Mouse (Mus musculus) neural tube, embryonic 14.5 days (tissue): ENCODE results near the gene Carhsp1. TPM values are rescaled to one million over a fixed set of nuclear protein-coding genes. Genes with fewer than 3 reads are reported as not detected.

ENCODE experiments used
- ATAC-seq: fragments of 200-750 bp; cut with Nextera tagmentation; 2 replicates; pipeline ENCODE4 v1.8.0; 2017; ENCODE audit warnings: low read depth, mild to moderate bottlenecking, moderate TSS enrichment, moderate library complexity
- H3K27ac ChIP-seq: fragments of 300-500 bp; sonication (generic); 2 replicates; pipeline ENCODE4 v1.5.1; 2014; ENCODE audit warnings: low read depth, mild to moderate bottlenecking, control low read depth, low read length, moderate library complexity, mixed read lengths
- H3K27me3 ChIP-seq: fragments of 300-500 bp; sonication (generic); 2 replicates; pipeline ENCODE4 v1.6.1; 2014; ENCODE audit warnings: low read length; ENCODE audit not compliant: control insufficient read depth, insufficient read depth
- H3K36me3 ChIP-seq: fragments of 300-500 bp; sonication (generic); 2 replicates; pipeline ENCODE4 v1.6.1; 2014; ENCODE audit warnings: low read length, mixed read lengths; ENCODE audit not compliant: control insufficient read depth, insufficient read depth
- H3K4me1 ChIP-seq: fragments of 300-500 bp; sonication (generic); 2 replicates; pipeline ENCODE4 v1.6.1; 2014; ENCODE audit warnings: low read length; ENCODE audit not compliant: control insufficient read depth, insufficient read depth
- H3K4me2 ChIP-seq: fragments of 300-500 bp; sonication (generic); 2 replicates; pipeline ENCODE4 v1.6.1; 2014; ENCODE audit warnings: mild to moderate bottlenecking, low read depth, low read length, control low read depth
- H3K4me3 ChIP-seq: fragments of 300-500 bp; sonication (generic); 2 replicates; pipeline ENCODE4 v1.5.1; 2014; ENCODE audit warnings: low read depth, low read length, control low read depth, mixed read lengths
- H3K9ac ChIP-seq: fragments of 300-500 bp; sonication (generic); replicated peaks from 2 replicates; pipeline ENCODE4 v1.6.1; 2014; ENCODE audit warnings: low read depth, mild to moderate bottlenecking, control low read depth, low read length, mixed read lengths
- H3K9me3 ChIP-seq: fragments of 300-500 bp; sonication (generic); 2 replicates; pipeline ENCODE4 v1.6.1; 2016; ENCODE audit warnings: low read length; ENCODE audit not compliant: control insufficient read depth
- WGBS: fragments of 180-500 bp; shearing (Covaris S2); extraction: QIAGEN DNeasy Blood & Tissue Kit; methylation state at CpG from one replicate; pipeline ENCODE4 v1.1.7; 2014; 5-methylcytosine and 5-hydroxymethylcytosine counted together
- polyA plus RNA-seq: library from polyadenylated mRNA; unstranded; fragments of >200 nt; fragmentation: Nextera tagmentation; extraction: Ambion mirVana; gene quantifications from 2 replicates; pipeline ENCODE4 v1.2.1, GENCODE M21; 2014

The Carhsp1 gene
- polyA plus RNA-seq, 1 experiment from 2014 or later, result 58.5 TPM

- H3K9me3 ChIP-seq, result no peaks in the 10 kb centered on the region
- H3K27me3 ChIP-seq, result no peaks in the 10 kb centered on the region
- H3K9ac ChIP-seq, result no peak overlapping the region
- H3K27ac ChIP-seq, result no peak overlapping the region
- peaks cover 15% of the 10 kb centered on the region for H3K4me1 ChIP-seq
- no peak for ATAC-seq
- WGBS, result 94% methylated on average over 11 of the region's 11 CpGs
- no peak overlapping the region for H3K4me2 ChIP-seq
- H3K4me3 ChIP-seq, result no peak overlapping the region
- peaks cover 12% of the 10 kb centered on the region; the same call in 1 of the 2 replicates for H3K36me3 ChIP-seq
Measured at GRCm38 (mm10) chr16:8639466-8640191, 32.3 kb downstream of the Carhsp1 start.

GRCm38 (mm10) chr16:8638131-8638530, 33.8 kb downstream of the Carhsp1 start:
- no peaks in the 10 kb centered on the region for H3K27me3 ChIP-seq
- ATAC-seq, result no peak
- 0 out of 2 replicates have a peak, but pooled peaks cover 3% of the 10 kb centered on the region for H3K36me3 ChIP-seq
- peaks cover 15% of the 10 kb centered on the region for H3K4me1 ChIP-seq
- H3K9ac ChIP-seq, result peak overlapping the region; percentile 55
- peak overlapping the region; percentile 81 for H3K4me2 ChIP-seq
- WGBS, result 57% methylated on average over 7 of the region's 7 CpGs
- no peaks in the 10 kb centered on the region for H3K9me3 ChIP-seq
- H3K27ac ChIP-seq, result peak overlapping the region; percentile 56; the same call in 1 of the 2 replicates
- H3K4me3 ChIP-seq, result peak overlapping the region; percentile 64

- peak within 1 kb of the TSS; percentile 72 for H3K27ac ChIP-seq
- H3K9me3 ChIP-seq, result no peaks in the 10 kb centered on the region
- peak within 1 kb of the TSS; percentile 64 for H3K4me3 ChIP-seq
- H3K27me3 ChIP-seq, result no peaks in the 10 kb centered on the region
- peak within 1 kb of the TSS; percentile 81 for H3K4me2 ChIP-seq
- H3K9ac ChIP-seq, result peak within 1 kb of the TSS; percentile 64
- peaks cover 15% of the 10 kb centered on the region for H3K4me1 ChIP-seq
- under 1% methylated on average over 59 of the region's 59 CpGs for WGBS
- ATAC-seq, result peak; percentile 94
- H3K36me3 ChIP-seq, result no peaks in the 10 kb centered on the region
Measured at GRCm38 (mm10) chr16:8637217-8638051, 34.5 kb downstream of the Carhsp1 start, which contains the start of the genes Pmm2 and Tmem186. Pmm2 (plus strand) TSS chr16:8637674. Tmem186 (minus strand) TSS chr16:8637712.

GRCm38 (mm10) chr16:8636867-8637216, 35.1 kb downstream of the Carhsp1 start:
- peak; percentile 25 for ATAC-seq
- peaks cover 15% of the 10 kb centered on the region for H3K4me1 ChIP-seq
- peak overlapping the region; percentile 81 for H3K4me2 ChIP-seq
- peak overlapping the region; percentile 72 for H3K27ac ChIP-seq
- H3K9ac ChIP-seq, result peak overlapping the region; percentile 64
- H3K4me3 ChIP-seq, result peak overlapping the region; percentile 64
- no peaks in the 10 kb centered on the region for H3K36me3 ChIP-seq
- H3K27me3 ChIP-seq, result no peaks in the 10 kb centered on the region
- WGBS, result under 1% methylated on average over 13 of the region's 13 CpGs
- H3K9me3 ChIP-seq, result no peaks in the 10 kb centered on the region

GRCm38 (mm10) chr16:8631428-8631827, 40.5 kb downstream of the Carhsp1 start:
- 95% methylated on average over 5 of the region's 5 CpGs for WGBS
- H3K4me1 ChIP-seq, result peaks cover 7% of the 10 kb centered on the region
- no peak overlapping the region for H3K27ac ChIP-seq
- H3K36me3 ChIP-seq, result no peaks in the 10 kb centered on the region
- no peak for ATAC-seq
- H3K27me3 ChIP-seq, result no peaks in the 10 kb centered on the region
- no peak overlapping the region for H3K4me2 ChIP-seq
- no peak overlapping the region for H3K4me3 ChIP-seq
- no peak overlapping the region for H3K9ac ChIP-seq
- H3K9me3 ChIP-seq, result no peaks in the 10 kb centered on the region

- Histone ChIP-seq H3K4me3 (no peak overlapping the region), H3K27ac (no peak overlapping the region), H3K4me1 (no peaks in the 10 kb centered on the region), H3K9ac (no peak overlapping the region), H3K27me3 (no peaks in the 10 kb centered on the region), H3K36me3 (no peaks in the 10 kb centered on the region), H3K4me2 (no peak overlapping the region), H3K9me3 (no peaks in the 10 kb centered on the region)
- ATAC-seq, result no peak
- WGBS, result 85% methylated on average over 2 of the region's 2 CpGs
Measured at GRCm38 (mm10) chr16:8630419-8630818, 41.5 kb downstream of the Carhsp1 start.

GRCm38 (mm10) chr16:8620315-8621115, 51.4 kb downstream of the Carhsp1 start:
- H3K27me3 ChIP-seq, result no peaks in the 10 kb centered on the region
- H3K9me3 ChIP-seq, result no peaks in the 10 kb centered on the region
- H3K4me1 ChIP-seq, result no peaks in the 10 kb centered on the region
- H3K4me2 ChIP-seq, result no peak overlapping the region
- no peak overlapping the region for H3K4me3 ChIP-seq
- WGBS, result 76% methylated on average over 16 of the region's 16 CpGs
- no peak overlapping the region for H3K27ac ChIP-seq
- no peak for ATAC-seq
- H3K36me3 ChIP-seq, result peaks cover 23% of the 10 kb centered on the region; the same call in 1 of the 2 replicates
- no peak overlapping the region for H3K9ac ChIP-seq

- Histone ChIP-seq H3K27ac (no peak overlapping the region), H3K36me3 (peaks cover 23% of the 10 kb centered on the region; the same call in 1 of the 2 replicates), H3K4me3 (no peak overlapping the region), H3K9me3 (no peaks in the 10 kb centered on the region), H3K9ac (no peak overlapping the region), H3K4me1 (no peaks in the 10 kb centered on the region), H3K4me2 (no peak overlapping the region), H3K27me3 (no peaks in the 10 kb centered on the region)
- 12% methylated on average over 10 of the region's 10 CpGs for WGBS
- ATAC-seq, result no peak
Measured at GRCm38 (mm10) chr16:8619659-8620314, 52.2 kb downstream of the Carhsp1 start.
